28 mouse cellular contexts compared by ENCODE assay signal in the genomic region with DNA sequence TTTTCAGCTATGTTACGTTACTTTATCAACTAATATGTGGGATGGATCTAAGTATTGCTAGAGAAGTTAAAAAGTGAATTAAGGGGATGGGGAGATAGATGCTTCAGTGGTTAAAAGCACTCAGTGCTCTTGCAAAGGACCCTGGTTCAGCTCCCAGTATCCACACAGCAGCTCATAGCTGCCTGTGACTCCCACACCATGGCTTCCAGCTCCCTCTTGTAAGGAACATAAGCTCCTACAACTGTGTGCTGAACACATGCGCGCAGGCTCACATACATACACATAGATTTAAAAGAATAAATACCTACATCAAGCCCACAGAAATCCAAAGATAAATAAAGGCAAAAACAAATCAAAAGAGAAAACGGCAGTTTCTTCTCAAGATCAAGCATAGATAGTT.
"Had no signal": no experiment of that assay in that cellular context is flagged by ENCODE, and none has a peak within 500 bp of the region (broad histone marks: within the 10 kb centered on the region; RNA-seq: fewer than 3 reads in every experiment).

No protein-coding gene starts in this region.

- H3K36me3 ChIP-seq: embryonic facial prominence, embryonic 10.5 days; embryonic facial prominence, embryonic 12.5 days; embryonic facial prominence, embryonic 13.5 days; embryonic facial prominence, embryonic 15.5 days; forebrain, embryonic 10.5 days; forebrain, embryonic 12.5 days; forebrain, embryonic 15.5 days had no signal

- H3K4me2 ChIP-seq: embryonic facial prominence, embryonic 12.5 days; embryonic facial prominence, embryonic 13.5 days; embryonic facial prominence, embryonic 15.5 days; forebrain, embryonic 12.5 days; forebrain, embryonic 13.5 days; forebrain, embryonic 15.5 days had no signal

- H3K4me1 ChIP-seq: embryonic facial prominence, embryonic 10.5 days; embryonic facial prominence, embryonic 12.5 days; embryonic facial prominence, embryonic 13.5 days; embryonic facial prominence, embryonic 15.5 days; forebrain, embryonic 10.5 days; forebrain, embryonic 12.5 days; forebrain, embryonic 13.5 days; forebrain, embryonic 15.5 days had no signal

- DNase-seq: cerebellum, adult 18-20 months; cerebellum, adult 2 months; cerebellum, adult 8-10 months; cerebellum, adult 9-10 months; cerebellum, adult 9-11 months; cerebellum, postnatal 10 days; cerebellum, postnatal 14 days; cerebellum, postnatal 25 days; cerebellum, postnatal 36 days; embryo, embryonic 11 days; forebrain, postnatal 0 days; gastrocnemius, adult 2 months; gastrocnemius, postnatal 10 days; gastrocnemius, postnatal 14 days; gastrocnemius, postnatal 25 days; gastrocnemius, postnatal 36 days; heart, adult 11 months had no signal

- H3K27me3 ChIP-seq: embryonic facial prominence, embryonic 12.5 days; embryonic facial prominence, embryonic 13.5 days; embryonic facial prominence, embryonic 15.5 days; forebrain, embryonic 12.5 days; forebrain, embryonic 13.5 days; forebrain, embryonic 15.5 days had no signal

- ATAC-seq: forebrain, embryonic 13.5 days; forebrain, embryonic 14.5 days; forebrain, embryonic 15.5 days; forebrain, embryonic 16.5 days; forebrain, postnatal 0 days had no signal

- H3K9me3 ChIP-seq: embryonic facial prominence, embryonic 10.5 days; embryonic facial prominence, embryonic 12.5 days; embryonic facial prominence, embryonic 13.5 days; embryonic facial prominence, embryonic 15.5 days; forebrain, embryonic 10.5 days; forebrain, embryonic 12.5 days; forebrain, embryonic 13.5 days; forebrain, embryonic 15.5 days had no signal

- H3K9ac ChIP-seq: embryonic facial prominence, embryonic 12.5 days; embryonic facial prominence, embryonic 13.5 days; embryonic facial prominence, embryonic 15.5 days; forebrain, embryonic 12.5 days; forebrain, embryonic 13.5 days; forebrain, embryonic 15.5 days; forebrain, postnatal 0 days had no signal

- H3K4me3 ChIP-seq: embryonic facial prominence, embryonic 10.5 days; embryonic facial prominence, embryonic 12.5 days; embryonic facial prominence, embryonic 13.5 days; embryonic facial prominence, embryonic 15.5 days; erythroblast, embryonic 14.5 days; forebrain, embryonic 10.5 days; forebrain, embryonic 12.5 days; forebrain, embryonic 13.5 days; forebrain, embryonic 15.5 days; gastrocnemius, adult 2 months had no signal

- H3K27ac ChIP-seq: embryonic facial prominence, embryonic 10.5 days; embryonic facial prominence, embryonic 12.5 days; embryonic facial prominence, embryonic 13.5 days; embryonic facial prominence, embryonic 15.5 days; forebrain, embryonic 10.5 days; forebrain, embryonic 12.5 days; forebrain, embryonic 13.5 days; forebrain, embryonic 15.5 days; gastrocnemius, adult 2 months had no signal
